Mouse (Mus musculus): ENCODE results near the gene Ubash3a. TPM values are rescaled to one million over a fixed set of nuclear protein-coding genes. Genes with fewer than 3 reads are reported as not detected.
A peak's percentile ranks its signal among the peaks of the same experiment; 100 is the strongest.

Ubash3a gene
- polyA plus RNA-seq, 1 experiment, result not detected

GRCm38 (mm10) chr17:31275181-31275580, 67.5 kb downstream of the Ubash3a start:
- Histone ChIP-seq H3K4me3 (ENCODE audit: insufficient read depth, low read length) (no peak overlapping the region), H3K27ac (ENCODE audit: insufficient read depth, low read length) (no peak overlapping the region), H3K4me1 (ENCODE audit: control insufficient read depth, insufficient read depth, low read length) (no peaks in the 10 kb centered on the region)
- no peak for TF ChIP-seq POLR2A (IDR thresholded peaks at IDR 0.05; ENCODE audit: low read depth, low read length)
- no peak for TF ChIP-seq CTCF (IDR thresholded peaks at IDR 0.05; ENCODE audit: borderline replicate concordance, insufficient read depth, low read length)

DNA sequence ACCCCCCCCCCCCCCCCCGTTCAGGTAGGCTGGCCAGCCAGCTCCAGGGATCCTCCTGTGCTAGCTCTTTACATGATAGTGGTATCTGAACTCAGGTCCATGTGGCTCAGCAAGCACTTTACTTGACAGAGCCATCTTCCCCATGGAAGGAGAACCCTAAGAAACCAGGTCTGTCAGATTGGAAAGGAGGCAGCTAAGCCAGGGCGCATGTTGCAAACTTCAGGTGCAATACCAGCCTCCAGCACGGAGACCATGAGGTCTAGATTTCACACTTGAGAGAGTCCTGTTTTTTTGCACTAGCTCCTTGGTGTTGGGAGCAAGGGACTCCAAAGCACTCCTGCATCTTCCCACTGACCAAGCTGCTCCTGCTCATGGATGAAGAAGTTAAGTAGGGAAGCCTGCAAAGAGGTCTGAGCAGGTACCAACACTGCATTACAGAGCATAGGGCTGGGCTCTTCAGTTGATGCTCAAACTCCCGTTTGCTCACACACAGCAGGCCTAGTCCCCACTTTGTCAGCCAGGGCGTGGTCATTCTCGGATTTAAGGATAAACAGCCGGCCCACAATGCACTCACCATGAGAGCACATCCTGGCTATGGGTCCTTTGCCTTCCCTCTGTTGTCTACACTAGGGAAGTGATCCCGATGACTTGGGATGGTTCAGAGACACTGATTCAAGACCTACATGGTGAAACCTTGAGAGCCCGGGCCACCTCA, 68.7 kb downstream of the Ubash3a start:
- peak overlapping the region; percentile 46; the same call in 1 of the 2 replicates for H3K4me3 ChIP-seq (ENCODE audit: insufficient read depth, low read length)
- TF ChIP-seq POLR2A (IDR thresholded peaks at IDR 0.05; ENCODE audit: low read depth, low read length) (no peak), CTCF (IDR thresholded peaks at IDR 0.05; ENCODE audit: borderline replicate concordance, insufficient read depth, low read length) (no peak)
- H3K4me1 ChIP-seq (ENCODE audit: control insufficient read depth, insufficient read depth, low read length), result no peaks in the 10 kb centered on the region
- H3K27ac ChIP-seq (ENCODE audit: insufficient read depth, low read length), result no peak overlapping the region

DNA sequence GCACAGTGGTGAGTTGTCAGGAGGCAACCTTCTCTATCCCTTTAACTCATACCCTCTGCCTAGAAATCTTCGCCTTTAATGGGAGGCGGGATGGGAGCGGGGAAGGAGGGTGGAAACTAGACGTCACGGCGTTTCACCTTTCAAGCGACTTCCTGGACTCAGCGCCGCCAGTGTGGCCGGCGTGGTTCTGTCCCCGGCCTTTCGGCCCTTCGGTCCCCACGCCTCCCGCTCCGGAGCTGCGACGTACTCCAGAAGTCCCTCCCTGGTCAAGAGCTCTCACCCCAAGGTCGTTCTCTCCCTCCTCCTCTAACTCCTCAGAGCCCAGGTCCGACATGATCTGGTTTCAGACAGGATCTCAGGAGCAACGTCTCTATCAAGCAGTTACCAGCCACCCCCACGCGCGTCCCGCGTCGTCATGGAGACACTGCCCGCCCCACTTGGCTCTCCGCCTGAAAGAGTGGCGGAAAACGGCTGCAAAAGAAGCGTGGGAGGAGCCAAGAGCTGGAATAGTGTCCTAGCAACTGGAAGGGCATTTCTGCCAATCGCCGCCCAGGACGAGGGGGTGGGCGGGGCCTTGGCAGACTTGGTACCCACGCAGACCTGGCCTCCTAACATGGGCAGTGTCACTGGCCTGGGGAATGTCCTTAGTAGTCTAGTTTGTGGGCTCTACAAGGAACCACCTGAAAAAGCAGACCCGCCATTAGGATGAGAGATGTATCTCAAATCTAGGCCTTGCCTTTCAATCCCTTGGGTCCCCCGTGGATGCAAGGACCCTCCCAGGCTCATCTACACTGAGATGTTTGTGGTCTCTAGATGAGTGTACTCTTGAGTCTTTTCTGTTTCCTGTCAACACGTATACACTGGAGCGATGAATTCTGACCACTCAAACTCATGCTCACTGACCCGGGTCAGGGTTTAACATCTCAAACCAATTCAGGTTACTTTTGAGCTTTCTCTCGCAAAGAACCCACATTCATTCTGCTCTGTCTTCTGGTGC, 69.5 kb downstream of the Ubash3a start, which contains the start of gene Rsph1:
TSS of gene Rsph1 (minus strand) at position 462 of the 997 bp plus-strand sequence.
- Histone ChIP-seq H3K4me3 (ENCODE audit: insufficient read depth, low read length) (peak within 1 kb of the TSS; percentile 46), H3K4me1 (ENCODE audit: control insufficient read depth, insufficient read depth, low read length) (no peaks in the 10 kb centered on the region), H3K27ac (ENCODE audit: insufficient read depth, low read length) (no peak within 1 kb of the TSS)
- TF ChIP-seq CTCF (IDR thresholded peaks at IDR 0.05; ENCODE audit: borderline replicate concordance, insufficient read depth, low read length) (no peak), POLR2A (IDR thresholded peaks at IDR 0.05; ENCODE audit: low read depth, low read length) (no peak)

GRCm38 (mm10) chr17:31277931-31278330, 70.3 kb downstream of the Ubash3a start:
- H3K27ac ChIP-seq (ENCODE audit: insufficient read depth, low read length), result no peak overlapping the region
- no peaks in the 10 kb centered on the region for H3K4me1 ChIP-seq (ENCODE audit: control insufficient read depth, insufficient read depth, low read length)
- TF ChIP-seq CTCF (IDR thresholded peaks at IDR 0.05; ENCODE audit: borderline replicate concordance, insufficient read depth, low read length), result no peak
- no peak for TF ChIP-seq POLR2A (IDR thresholded peaks at IDR 0.05; ENCODE audit: low read depth, low read length)
- no peak overlapping the region for H3K4me3 ChIP-seq (ENCODE audit: insufficient read depth, low read length)

- TF ChIP-seq CTCF (IDR thresholded peaks at IDR 0.05; ENCODE audit: borderline replicate concordance, insufficient read depth, low read length) (no peak), POLR2A (IDR thresholded peaks at IDR 0.05; ENCODE audit: low read depth, low read length) (no peak)
- no peak overlapping the region for H3K4me3 ChIP-seq (ENCODE audit: insufficient read depth, low read length)
- no peaks in the 10 kb centered on the region for H3K4me1 ChIP-seq (ENCODE audit: control insufficient read depth, insufficient read depth, low read length)
- no peak overlapping the region for H3K27ac ChIP-seq (ENCODE audit: insufficient read depth, low read length)
These were observed 71.9 kb downstream of the Ubash3a start for GRCm38 (mm10) chr17:31279541-31279940.

GRCm38 (mm10) chr17:31280269-31280668, 72.6 kb downstream of the Ubash3a start:
- H3K4me3 ChIP-seq (ENCODE audit: insufficient read depth, low read length), result no peak overlapping the region
- TF ChIP-seq POLR2A (IDR thresholded peaks at IDR 0.05; ENCODE audit: low read depth, low read length), result no peak
- TF ChIP-seq CTCF (IDR thresholded peaks at IDR 0.05; ENCODE audit: borderline replicate concordance, insufficient read depth, low read length), result no peak

DNA sequence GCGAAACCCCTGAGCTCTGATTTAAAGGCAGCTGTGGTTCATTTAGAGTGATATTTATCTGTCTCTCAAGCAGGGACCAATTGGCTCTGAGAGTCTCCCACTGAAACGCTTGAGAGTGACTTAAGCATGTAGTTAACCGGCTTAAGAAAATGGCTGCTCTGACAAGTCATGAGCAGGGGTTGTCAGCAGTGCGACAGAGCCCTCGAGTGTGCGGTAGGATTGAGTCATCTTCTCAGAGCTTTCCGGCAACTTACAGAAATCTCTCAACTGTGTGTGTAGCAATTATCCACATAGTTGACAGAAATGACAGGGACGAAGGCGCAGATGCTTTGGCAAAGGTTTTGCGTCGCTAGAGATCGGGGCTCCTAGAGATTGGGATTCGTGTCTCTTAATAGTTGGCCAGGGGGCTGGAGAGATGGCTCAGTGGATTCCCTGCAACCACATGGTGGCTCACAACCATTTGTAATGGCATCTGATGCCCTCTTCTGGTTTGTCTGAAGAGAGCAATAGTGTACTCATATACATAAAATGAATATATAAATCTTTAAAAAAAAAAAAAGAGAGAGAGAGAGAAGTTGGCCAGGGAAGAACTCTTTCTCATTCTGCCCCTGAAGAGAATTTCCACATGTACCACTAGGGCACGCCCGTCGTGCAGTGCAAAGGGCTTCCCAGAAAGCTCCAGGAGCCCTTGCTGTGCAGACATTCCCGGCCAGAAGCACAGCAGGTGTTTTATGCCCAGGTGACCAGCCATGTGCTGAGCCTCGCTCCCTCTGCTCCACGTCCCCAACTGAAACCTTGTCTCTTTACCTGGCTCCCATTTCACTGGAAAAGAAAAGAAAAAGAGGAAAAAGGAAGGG, 74.4 kb downstream of the Ubash3a start:
- no peak for TF ChIP-seq CTCF (IDR thresholded peaks at IDR 0.05; ENCODE audit: borderline replicate concordance, insufficient read depth, low read length)
- TF ChIP-seq POLR2A (IDR thresholded peaks at IDR 0.05; ENCODE audit: low read depth, low read length), result no peak
- no peaks in the 10 kb centered on the region for H3K4me1 ChIP-seq (ENCODE audit: control insufficient read depth, insufficient read depth, low read length)

More at GRCm38 (mm10) chr17:31280269-31280668, 72.6 kb downstream of the Ubash3a start:
- H3K27ac ChIP-seq (ENCODE audit: insufficient read depth, low read length), result no peak overlapping the region
- H3K4me1 ChIP-seq (ENCODE audit: control insufficient read depth, insufficient read depth, low read length), result no peaks in the 10 kb centered on the region

GRCm38 (mm10) chr17:31282687-31283053, 75.0 kb downstream of the Ubash3a start:
- Histone ChIP-seq H3K27ac (ENCODE audit: insufficient read depth, low read length) (no peak overlapping the region), H3K4me1 (ENCODE audit: control insufficient read depth, insufficient read depth, low read length) (no peaks in the 10 kb centered on the region), H3K4me3 (ENCODE audit: insufficient read depth, low read length) (no peak overlapping the region)
- no peak for TF ChIP-seq CTCF (IDR thresholded peaks at IDR 0.05; ENCODE audit: borderline replicate concordance, insufficient read depth, low read length)
- no peak for TF ChIP-seq POLR2A (IDR thresholded peaks at IDR 0.05; ENCODE audit: low read depth, low read length)

More for the DNA sequence above, 74.4 kb downstream of the Ubash3a start:
- Histone ChIP-seq H3K4me3 (ENCODE audit: insufficient read depth, low read length) (no peak overlapping the region), H3K27ac (ENCODE audit: insufficient read depth, low read length) (no peak overlapping the region)

DNA sequence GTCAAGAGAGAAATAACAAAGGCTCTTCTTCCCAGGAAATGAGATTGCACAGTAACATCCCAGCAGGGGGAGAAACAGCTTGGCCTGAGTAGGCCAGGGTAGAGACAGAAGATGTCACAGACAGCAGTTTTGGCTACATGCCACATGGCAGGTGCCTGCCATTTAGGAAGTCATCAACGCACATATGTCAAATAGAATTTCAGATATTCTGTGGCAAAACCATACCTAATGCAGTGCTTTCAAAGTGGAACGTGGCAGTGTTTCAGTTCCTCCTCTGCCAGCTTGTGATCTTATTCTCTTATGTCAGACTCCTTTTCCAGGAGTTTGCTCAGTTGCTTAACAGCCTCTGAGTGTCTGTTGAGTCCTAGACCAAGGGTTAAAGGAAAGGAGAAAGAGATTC, 78.2 kb downstream of the Ubash3a start:
- TF ChIP-seq CTCF (IDR thresholded peaks at IDR 0.05; ENCODE audit: borderline replicate concordance, insufficient read depth, low read length) (no peak), POLR2A (IDR thresholded peaks at IDR 0.05; ENCODE audit: low read depth, low read length) (no peak)
- Histone ChIP-seq H3K27ac (ENCODE audit: insufficient read depth, low read length) (no peak overlapping the region), H3K4me1 (ENCODE audit: control insufficient read depth, insufficient read depth, low read length) (no peaks in the 10 kb centered on the region)

More for the DNA sequence above, 78.2 kb downstream of the Ubash3a start:
- H3K4me3 ChIP-seq (ENCODE audit: insufficient read depth, low read length), result no peak overlapping the region

Data from embryonic fibroblast, embryonic 13.5 days (primary cell).